Mouse (Mus musculus) cerebellum, adult 11-12 months (tissue): ENCODE measurements around the gene Mmp2.
A peak's percentile ranks its signal among the peaks of the same experiment; 100 is the strongest.
"Not testable (repeated sequence)": the region's sequence is repeated elsewhere in the genome, so short reads cannot be mapped to it uniquely, and the experiment has no call there.

Experiments
- DNase-seq: peaks from one replicate; pipeline ENCODE4 v3.0.0; 2022

Gene Mmp2

DNA sequence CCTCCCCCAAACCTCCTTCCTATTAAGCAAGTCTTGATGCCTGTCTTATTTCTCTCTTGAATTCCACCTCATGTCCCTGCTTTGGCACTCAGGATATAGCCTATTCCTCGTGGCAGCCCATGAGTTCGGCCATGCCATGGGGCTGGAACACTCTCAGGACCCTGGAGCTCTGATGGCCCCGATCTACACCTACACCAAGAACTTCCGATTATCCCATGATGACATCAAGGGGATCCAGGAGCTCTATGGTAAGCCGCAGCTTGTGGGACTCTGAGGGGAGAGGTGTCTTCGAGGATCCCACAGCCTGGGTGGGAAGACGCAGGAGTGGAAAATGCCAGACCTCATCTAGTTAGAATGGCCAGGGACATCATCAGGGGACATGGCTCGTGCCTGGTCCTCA is 12.1 kb downstream of the Mmp2 start:
- DNase-seq, result no peak

DNA sequence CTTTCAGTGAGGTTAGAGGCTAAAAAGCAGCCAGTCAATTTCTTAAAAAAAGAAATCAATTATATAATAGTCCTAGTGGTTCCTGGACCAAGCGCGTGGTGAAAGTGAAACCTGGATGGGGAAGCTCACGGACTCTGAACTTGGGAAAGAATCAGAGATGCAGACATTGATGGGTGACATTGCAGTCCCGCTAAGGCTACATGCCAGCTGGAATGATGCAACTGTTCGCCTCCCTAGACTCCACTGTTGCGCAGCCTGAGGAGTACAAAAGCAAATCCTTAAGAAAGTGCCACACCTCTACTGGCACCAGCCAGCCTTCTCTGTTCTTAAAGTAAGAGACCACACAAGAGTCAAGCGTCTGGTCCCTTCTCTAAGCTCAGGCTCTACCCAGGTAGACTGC is 12.8 kb downstream of the Mmp2 start:
- no peak for DNase-seq

DNA sequence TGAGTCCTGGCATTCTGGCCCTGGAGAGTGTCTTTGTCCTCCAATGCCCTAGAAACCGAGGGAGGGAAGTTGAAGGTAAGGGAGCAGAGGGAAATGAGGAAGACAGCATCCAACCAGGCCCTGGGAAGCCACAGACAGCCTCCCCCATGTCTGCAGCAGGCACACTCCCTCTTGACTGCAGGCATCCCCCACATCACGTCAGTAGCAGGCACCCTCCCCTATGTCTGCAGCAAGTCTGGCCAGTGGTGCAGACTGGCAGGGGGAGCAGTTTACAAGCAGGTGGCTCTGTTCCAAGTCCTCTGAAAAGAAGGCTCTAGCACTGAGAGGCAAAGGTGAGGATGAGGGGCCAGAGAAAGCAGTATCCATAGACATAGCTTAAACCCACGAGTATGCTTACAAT is 19.6 kb downstream of the Mmp2 start:
- DNase-seq, result no peak

DNA sequence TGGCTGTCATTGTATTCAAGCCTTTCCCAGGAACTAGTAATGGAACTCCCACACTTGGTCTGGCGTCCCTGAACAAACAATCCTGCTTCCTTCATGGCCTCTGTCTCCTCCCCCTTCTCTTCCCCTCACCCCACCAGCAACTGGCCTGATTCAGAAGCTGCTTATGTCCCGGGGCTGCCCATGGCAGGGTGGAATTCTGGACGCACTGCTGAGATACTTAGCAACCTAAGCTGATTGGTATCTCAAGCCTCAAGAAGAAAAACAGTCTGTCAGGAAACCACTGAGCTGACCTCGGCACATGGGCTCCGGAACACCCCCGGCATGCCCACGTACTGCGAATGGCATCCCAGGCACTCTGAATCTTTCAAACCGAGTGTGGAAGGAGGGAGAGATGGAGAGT is 20.2 kb downstream of the Mmp2 start:
- no peak for DNase-seq

DNA sequence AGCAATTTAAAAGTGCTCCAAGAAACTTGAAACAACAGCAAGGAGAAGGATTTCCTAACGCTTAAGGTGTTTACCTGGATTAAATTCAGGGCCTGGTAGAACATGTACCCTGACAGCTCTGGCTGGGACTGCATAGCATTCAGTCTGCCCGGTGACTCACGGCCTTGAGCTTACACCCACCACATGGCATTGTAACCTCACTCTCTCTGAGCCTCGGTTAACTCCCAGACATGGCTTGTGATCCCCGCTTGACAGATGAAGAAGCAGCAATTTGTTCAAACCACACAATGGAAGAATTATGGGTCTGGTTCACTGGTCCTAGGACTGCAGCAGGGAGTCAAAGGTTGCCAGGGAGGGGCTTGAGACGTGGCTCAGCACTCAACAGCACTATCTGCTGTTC is 22.2 kb downstream of the Mmp2 start:
- DNase-seq, result no peak

DNA sequence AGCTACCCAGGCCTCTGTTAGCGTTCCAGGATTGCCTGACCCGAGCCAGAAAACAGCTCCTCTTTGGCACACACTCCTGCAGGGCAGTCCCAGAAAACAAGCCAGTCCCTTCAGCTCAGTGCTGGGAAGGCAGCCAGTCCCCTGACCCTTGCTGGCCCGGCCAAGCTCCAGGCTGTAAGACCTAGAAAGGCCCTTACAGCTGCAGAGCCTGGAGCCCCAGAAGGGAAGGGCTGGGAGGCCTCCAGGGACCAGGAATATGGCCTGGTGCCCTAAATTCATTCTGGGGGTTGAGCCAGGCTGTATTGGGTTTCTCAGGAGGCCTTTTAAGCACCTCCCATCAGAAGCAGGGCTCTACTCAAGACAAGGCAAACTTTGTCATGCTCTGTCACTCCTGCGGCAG is 23.1 kb downstream of the Mmp2 start:
- DNase-seq, result peak; percentile 71

DNA sequence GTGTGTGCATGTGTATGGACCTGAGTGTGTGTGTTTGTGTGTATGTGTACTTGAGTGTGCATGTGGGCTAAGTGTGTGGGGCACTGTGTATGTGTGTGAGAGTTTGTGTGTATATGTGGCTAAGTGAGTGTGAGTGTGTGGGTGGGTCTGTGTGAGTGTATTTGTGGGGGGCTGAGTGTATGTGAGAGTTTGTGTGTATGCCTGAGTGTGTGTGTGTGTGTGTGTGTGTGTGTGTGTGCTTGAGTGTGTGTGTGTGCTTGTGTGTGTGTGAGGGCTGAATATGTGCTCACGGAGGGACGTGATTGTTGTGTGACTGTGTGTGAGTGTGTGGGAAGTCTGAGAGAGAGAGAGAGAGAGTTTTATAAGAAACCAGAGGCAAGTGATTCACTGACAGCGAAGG is 24.3 kb downstream of the Mmp2 start:
- no peak for DNase-seq

DNA sequence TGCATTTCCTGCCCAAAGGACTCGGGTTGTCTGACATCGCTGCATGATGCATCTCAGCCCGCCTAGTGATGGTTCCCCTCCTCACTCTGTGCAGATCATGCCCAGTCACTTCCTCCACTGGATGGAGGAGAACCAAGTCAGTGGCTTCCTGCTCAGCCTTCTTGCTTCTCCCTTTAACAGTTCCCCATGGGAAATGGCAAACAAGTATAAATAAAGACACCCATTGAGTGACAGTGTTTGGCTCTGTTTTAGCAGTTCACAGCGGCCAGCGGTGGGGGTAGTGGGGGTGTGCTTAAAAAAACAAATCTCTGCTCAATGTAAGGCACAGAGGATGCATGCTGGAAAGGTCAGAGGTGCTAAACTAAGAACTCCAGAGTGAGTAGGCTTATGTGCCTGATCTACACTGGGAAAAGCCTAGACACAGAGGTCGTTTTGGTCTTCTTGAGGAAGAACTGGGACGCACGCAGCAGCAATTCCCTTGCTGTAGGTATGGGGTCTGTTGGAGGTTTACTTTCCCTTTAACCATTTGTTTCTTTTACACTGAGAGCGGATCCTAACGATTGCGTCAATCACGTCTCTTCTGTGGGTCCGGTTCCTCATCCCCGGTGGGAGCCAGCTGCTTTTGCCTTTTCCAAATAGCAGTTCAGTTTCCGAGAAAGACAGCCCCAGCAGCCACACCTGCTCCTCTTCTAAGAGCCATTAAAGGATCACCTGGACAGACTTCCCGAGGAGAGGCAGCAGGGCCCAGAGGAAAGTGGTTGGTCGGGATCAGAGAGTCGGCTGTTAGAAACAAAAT is 26.3 kb downstream of the Mmp2 start:
- no peak for DNase-seq

DNA sequence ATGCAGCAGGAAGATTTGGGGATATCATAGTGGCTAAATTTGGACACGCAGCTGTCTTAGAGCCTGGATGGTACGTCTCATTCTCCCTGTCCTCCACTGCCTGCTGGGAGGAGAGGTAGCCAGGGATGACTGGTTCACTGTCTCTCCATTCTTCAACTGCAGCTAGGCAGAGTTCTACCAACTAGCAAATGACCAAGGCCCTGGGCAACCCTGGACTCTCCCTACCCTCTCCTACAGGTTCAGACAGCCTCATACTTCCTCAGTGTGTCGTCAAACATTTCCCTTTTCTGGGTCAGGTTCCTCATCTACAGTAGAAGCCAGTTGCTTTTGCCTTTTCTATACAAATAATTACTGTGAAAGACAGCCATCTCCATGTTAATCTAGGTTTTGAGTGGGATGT is 27.6 kb downstream of the Mmp2 start:
- no peak for DNase-seq

DNA sequence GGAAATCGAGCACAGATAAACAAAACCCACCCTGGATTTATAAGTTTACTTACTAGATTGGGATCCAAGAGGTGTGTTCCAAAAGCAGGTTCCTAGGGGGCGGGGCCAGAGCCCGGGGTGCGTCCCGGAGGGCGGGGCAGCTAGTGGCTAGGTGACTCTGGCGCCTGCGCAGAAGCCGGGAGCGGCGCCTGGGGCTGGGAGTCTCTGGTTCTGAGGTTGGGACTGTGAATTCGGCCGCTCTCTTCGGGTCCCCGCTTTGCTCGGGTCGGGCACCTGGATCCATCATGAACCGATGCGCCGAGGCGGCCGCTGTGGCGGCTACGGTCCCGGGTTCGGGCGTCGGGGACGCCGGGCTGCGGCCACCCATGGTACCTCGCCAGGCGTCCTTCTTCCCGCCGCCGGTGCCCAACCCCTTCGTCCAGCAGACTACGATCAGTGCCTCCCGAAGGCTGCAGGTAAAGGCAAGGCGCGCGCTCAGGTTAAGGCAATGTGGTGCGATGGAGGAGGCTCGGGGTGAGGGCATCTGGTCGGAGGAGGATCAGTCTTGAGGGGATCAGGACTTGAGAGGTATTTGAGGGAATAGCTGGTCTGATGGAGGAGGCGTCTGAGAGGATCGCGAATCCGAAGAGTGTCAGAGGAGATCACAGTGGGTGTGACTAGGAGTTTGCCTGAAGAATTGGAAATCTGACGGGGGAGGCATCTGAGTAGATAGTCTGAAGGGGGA is 28.2 kb downstream of the Mmp2 start, which contains the start of gene Lpcat2:
Lpcat2 (plus strand) TSS at position 169 of the 724 bp plus-strand sequence.
- peak; percentile 15 for DNase-seq

DNA sequence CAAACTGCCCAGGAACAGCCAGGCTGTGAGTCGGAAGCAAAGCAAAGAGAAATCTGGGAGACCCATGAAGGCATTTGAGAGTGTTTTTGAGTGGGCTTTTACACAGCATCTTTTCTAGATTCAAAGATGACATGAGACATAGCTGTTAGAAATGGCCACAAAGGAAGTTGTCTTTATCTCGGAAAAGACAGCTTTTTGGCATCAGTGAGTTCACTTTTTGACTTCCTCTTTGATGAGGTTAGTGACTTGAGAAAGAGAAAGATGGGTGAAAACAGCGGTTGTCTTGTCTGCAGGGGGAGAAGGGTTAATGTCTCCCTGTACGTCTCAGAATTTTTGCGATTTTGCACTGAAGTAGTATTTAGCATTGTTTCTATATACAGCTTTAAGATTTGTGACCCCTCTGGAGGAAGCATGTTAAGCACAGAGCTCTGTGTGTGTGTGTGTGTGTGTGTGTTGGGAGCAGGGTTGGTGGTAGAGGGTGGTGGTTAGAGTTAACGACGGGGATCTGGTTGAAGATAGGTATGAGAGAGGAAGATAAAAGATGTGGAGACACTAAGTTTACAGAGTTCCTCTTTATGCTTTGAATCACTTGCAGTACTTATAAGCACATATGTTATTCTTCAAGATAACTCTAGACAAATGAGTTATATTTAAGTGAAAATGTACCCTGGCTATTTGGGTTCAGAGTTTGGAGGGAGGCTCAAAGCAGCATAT is 29.3 kb downstream of the Mmp2 start:
- DNase-seq, result no peak

DNA sequence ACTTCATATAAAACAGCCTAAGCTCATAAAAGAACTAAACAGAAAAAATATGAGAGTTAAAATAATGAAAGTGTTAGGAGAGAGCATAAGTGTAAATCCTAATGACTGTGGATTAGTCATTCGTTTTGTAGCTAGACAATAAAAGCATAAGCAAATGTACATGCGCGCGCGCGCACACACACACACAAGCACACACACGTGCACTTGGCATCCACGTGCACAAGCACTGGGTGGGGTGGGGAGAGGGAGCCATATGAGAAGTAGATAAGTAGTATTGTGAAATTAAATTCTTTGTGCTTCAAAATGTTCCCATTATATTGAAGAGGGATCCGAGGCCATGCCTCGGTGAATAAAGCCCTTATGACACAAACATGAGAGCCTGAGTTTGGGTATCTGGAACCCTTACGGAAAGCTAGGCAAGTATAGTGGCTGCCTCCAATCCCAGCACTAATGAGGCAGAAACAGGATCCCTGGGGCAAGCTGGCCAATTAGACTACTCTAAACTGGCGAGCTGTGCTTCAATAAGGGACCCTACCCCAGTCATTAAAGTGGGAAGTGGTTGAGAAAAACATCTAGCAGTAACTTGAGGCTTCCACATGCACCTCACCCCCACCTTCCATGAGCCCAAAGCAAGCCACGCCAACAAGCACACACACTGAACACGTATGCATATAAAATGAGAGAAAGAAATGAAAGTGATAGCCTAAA is 31.5 kb downstream of the Mmp2 start:
- no peak for DNase-seq

DNA sequence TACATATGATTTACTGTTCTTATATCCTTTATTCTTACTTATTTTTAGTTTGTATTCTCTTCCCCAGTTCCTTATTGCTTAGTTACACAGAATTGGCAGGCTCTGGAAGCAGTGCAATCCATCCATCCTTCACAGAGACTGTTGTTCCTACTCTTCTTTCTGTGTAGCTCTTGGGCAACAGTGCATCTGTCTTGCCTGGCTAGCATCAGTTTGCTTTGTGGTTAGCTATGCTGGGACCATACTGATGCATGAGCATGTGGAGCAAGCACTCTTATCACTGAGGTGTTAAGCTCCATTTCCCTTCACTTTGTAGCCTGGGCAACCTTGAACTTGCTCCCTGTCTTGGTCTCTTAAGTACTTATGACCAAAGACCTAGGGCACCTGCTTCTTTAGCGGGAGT is 34.9 kb downstream of the Mmp2 start:
- DNase-seq, result no peak

DNA sequence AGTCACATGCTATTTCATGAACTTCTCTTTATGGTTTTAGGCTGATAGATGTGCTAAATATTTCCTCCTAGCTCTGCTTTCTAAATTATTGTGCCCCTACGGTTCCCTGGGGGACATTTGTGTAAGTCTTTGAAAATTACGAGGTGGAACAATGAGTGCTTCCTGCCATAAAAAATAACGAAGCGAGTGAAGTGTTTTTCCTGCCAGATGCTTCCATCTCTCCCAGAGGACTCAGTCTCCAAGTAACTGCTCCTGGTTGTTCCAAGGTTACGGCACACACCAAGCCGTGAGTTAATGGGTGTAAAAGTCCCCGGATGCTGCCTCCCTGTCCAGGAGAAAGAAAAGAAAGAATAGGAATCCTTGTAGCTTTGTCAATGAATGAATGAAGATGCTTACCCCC is 43.2 kb downstream of the Mmp2 start:
- DNase-seq, result no peak

DNA sequence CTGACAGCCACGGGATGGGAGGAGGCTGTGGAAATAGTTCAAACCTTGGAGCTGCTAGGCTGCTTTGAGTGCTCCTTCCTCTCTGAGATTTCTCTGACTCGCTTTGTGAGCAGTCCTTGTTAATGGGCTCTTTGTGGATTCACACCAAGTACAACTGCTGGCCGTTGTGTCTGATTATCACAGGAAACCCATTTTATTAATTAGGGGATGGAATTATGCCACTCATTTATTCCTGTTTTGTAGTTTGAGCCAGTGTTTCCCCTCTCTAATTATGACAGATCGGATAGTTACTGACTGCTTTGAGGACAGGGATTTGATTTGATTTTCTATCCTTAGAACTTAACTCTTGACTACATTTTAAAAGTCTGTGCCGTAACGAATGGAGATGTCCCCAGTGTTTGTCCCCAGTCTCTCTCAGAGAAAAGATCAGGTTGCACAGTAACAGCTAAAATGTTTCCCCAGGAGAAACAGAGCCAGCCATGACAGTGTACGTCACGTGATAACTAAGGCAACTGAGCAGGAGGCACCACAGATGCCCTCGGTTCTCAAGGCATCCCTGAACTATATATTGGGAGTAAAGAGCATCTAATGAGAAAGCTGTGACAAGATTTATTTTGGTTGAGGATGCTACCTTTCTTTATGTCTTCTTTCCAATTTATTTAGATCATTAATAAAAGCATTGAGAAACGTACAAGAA is 45.1 kb downstream of the Mmp2 start:
- DNase-seq, result no peak

DNA sequence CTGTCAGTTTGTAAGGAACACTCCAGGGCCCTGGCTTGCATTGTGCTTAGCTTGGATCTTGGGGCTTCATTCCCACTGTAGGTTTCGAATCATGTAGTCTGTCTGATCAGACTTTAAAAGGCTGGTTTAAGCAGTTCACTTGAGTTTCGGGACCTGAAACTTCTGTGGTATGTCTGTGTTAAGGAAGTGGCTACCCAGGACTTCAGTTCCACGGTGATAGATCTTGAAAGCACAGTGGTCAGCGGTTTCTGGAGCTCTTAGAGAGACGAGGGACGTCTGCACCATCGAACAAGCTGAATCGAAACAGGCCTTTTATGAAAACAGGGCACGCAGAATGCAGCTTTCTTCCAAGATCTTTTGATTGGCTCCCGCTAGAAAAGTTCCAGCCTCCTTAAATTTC is 48.7 kb downstream of the Mmp2 start:
- DNase-seq, result no peak

DNA sequence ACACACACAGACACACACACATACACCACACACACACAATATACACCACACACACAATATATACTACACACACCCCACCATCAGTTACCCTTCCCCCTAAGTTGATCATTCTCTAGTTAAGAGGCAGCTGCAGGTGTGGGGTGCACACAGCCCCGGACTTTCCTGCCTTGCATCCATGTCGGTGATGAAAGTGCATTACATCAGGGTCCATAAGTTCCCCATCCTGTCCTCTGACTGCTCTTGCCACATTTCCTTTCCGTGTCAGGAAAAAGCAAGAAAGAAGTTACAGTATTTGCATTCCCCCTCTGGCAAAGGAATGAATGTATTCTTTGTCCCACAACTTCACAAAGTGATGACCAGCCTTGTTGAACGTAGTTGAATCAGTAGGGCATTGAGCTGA is 54.2 kb downstream of the Mmp2 start:
- DNase-seq, result no peak

DNA sequence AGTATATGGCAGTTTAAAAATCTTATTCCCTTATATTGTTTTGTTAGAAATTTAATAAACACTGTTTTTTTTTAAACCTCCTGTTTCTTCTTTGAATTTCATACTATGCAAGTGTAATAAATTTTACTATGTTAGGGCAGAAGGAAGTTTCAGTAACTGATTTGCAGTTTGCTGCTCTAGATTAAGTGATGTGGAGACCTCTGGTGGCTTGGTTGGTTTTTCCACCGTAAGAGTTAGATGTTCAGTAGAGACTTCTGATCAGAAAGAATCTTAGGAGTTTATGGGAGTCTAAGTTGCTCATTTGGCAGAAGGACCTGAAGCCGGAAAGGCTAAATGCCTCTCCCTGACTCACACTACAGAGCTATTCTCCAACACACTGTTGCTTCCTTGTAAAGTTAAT is 56.7 kb downstream of the Mmp2 start:
- no peak for DNase-seq

DNA sequence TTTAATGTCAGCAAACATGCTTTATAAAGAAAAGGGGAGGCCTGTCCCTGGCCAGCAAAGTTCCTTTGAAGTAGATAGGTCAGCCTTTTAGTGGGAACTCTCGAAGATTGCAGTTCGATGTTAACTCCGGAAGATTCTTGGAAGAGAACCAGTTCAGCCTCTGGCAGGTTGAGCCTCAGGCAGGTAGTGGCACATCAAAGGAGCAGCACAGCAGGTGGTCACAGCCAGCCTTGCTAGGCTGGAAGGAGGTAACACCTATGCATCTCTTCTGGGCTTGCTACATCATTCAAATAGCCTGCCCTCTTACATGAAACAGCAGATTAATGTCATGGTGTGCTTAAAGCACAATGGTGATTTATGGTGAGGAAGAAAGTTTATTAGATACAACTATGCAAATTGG is 65.1 kb downstream of the Mmp2 start:
- DNase-seq, result not testable (repeated sequence)

DNA sequence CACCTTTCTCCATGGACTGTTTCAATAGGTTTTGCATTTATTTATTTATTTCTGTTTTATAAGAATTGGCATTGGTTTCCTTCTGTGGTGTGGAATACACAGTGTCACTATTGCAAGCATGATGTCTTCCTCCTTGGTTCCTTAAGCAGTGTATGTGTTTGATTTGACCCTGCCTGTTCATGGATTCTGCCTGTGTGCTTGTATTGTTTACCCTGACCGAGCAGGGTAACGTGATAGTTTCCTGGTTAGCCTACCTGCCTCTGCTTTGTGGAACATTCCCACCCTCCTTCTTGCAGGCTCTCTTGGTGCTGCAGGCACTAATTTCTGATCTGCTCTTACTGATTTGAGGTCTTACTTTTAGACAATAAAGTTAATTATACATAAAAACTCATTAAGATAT is 66.8 kb downstream of the Mmp2 start:
- DNase-seq, result no peak

DNA sequence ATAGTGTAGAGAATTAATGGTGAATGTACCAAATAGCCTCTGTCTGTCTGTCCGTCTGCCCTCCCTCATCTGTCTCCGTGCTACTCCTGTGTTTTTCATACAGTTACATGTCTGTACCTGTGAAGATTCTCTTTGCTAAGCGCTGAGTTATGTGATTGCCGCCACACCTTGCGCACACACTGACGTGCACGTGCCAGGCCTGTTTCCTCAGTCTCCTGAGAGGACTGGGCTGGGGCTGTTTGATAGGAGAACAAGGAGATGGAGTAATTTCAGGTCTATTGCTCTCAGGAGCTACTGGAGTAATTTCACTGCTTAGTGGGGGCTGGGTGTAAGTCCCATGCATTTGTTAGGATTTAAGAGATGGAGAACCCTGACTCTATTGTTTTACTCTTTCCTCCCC is 68.0 kb downstream of the Mmp2 start:
- DNase-seq, result no peak

DNA sequence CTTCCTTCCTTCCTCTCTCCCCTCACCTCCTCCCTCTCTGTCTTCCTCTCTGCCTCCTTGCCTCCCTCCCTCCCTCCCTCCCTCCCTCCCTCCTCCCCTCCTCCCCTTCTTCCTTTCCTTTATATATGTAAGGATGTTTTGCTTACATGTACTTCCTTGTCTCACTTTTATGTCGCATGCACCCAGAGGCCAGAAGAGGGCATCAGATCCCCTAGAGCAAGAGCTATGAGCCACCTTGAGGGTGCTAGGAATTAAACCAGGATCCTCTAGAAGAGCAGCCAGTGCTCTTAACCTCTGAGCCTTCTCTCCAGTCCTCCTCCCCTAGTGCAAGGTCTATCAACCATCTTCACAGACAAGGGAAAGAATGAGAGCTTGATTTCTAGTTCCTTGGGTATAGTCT is 69.0 kb downstream of the Mmp2 start:
- DNase-seq, result no peak

DNA sequence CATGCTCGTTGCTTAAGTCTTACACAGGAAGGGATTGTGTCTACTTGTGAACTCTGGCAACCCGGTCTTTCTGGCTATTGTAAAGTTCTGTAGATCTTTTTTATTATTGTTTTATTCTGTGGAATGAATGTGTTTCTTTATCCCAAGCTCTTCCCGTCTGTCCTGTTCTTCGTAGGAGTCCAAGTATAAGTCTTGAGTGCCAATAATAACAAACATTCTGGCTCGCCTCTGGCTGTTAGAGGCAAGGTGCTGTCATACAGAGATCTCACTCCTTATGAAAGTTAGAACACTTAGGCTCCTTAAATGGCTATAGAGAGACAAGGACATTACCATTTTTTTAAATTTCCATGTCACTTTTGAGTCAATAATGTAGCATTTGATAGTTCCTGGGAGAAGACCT is 69.5 kb downstream of the Mmp2 start:
- DNase-seq, result no peak
